Mouse (Mus musculus) MEL (cell line): Measurements from ENCODE around the gene Unc119b.

Experiments used
- BHLHE40 ChIP-seq: IDR thresholded peaks from 2 replicates; pipeline ENCODE4 v1.6.1; 2012; ENCODE audit warnings: low read depth, mild to moderate bottlenecking, inconsistent platforms, low read length, improper control_type of control experiment, borderline replicate concordance
- CTCF ChIP-seq, 3 experiments: IDR thresholded peaks in 2 of 3; conservative IDR thresholded peaks in 1 of 3; 2 replicates each; pipeline ENCODE4 v1.5.1; 2011 to 2012; ENCODE audit warnings: low read length in 3 of 3, low read depth in 2 of 3, mild to moderate bottlenecking in 2 of 3, improper control_type of control experiment in 1 of 3, inconsistent platforms in 1 of 3, mixed read lengths in 1 of 3, moderate library complexity in 1 of 3; ENCODE audit not compliant: control insufficient read depth in 1 of 3, insufficient read depth in 1 of 3, poor library complexity in 1 of 3, severe bottlenecking in 1 of 3

- TF ChIP-seq BHLHE40 (no peak), CTCF (IDR thresholded peaks at IDR 0.05 in 2 of 3, conservative IDR thresholded peaks at IDR 0.05 in 1 of 3; ENCODE audit: control insufficient read depth in 1 of 3, insufficient read depth in 1 of 3, low read depth in 2 of 3, low read length in 3 of 3, poor library complexity in 1 of 3, severe bottlenecking in 1 of 3) (no peak)
Observed at GRCm38 (mm10) chr5:115091776-115092175, 43.0 kb downstream of the Unc119b start.
